Mouse (Mus musculus) heart, embryonic 15.5 days (tissue): ENCODE results near the gene Mdp1. TPM values are rescaled to one million over a fixed set of nuclear protein-coding genes. Genes with fewer than 3 reads are reported as not detected.

Source experiments
- ATAC-seq: fragments of 200-750 bp; cut with Nextera tagmentation; replicated peaks from 2 replicates; pipeline ENCODE4 v1.8.0; 2017; ENCODE audit warnings: low read depth, moderate TSS enrichment; ENCODE audit not compliant: insufficient number of reproducible peaks, insufficient read depth, low FRiP score
- H3K27ac ChIP-seq: fragments of 300-500 bp; sonication (generic); 2 replicates; pipeline ENCODE4 v1.5.1; 2015; ENCODE audit warnings: mild to moderate bottlenecking, inconsistent platforms
- H3K27me3 ChIP-seq: fragments of 300-500 bp; sonication (generic); 2 replicates; pipeline ENCODE4 v1.6.1; 2015; ENCODE audit warnings: inconsistent platforms
- H3K36me3 ChIP-seq: fragments of 300-500 bp; sonication (generic); 2 replicates; pipeline ENCODE4 v1.6.1; 2015; ENCODE audit warnings: mild to moderate bottlenecking, inconsistent platforms
- H3K4me1 ChIP-seq: fragments of 300-500 bp; sonication (generic); replicated peaks from 2 replicates; pipeline ENCODE4 v1.6.1; 2015; ENCODE audit warnings: inconsistent platforms
- H3K4me2 ChIP-seq: fragments of 300-500 bp; sonication (generic); 2 replicates; pipeline ENCODE4 v1.6.1; 2015; ENCODE audit warnings: inconsistent platforms, mild to moderate bottlenecking, moderate library complexity
- H3K4me3 ChIP-seq: fragments of 300-500 bp; sonication (generic); 2 replicates; pipeline ENCODE4 v1.5.1; 2015; ENCODE audit warnings: mild to moderate bottlenecking, inconsistent platforms
- H3K9ac ChIP-seq: fragments of 300-500 bp; sonication (generic); 2 replicates; pipeline ENCODE4 v1.6.1; 2015; ENCODE audit warnings: mild to moderate bottlenecking, inconsistent platforms
- H3K9me3 ChIP-seq: fragments of 300-500 bp; sonication (generic); replicated peaks from 2 replicates; pipeline ENCODE4 v1.6.1; 2016; ENCODE audit warnings: inconsistent platforms
- WGBS: fragments of 180-500 bp; shearing (Covaris S2); methylation state at CpG from one replicate; pipeline ENCODE4 v1.1.7; 2015; ENCODE audit warnings: mixed read lengths; 5-methylcytosine and 5-hydroxymethylcytosine counted together
- polyA plus RNA-seq: library from polyadenylated mRNA; unstranded; fragments of >200 nt; fragmentation: Nextera tagmentation; extraction: Ambion mirVana; gene quantifications from 2 replicates; pipeline ENCODE4 v1.2.1, GENCODE M21; 2015

Mdp1 gene
- polyA plus RNA-seq, 1 experiment from 2014 or later, result 90.0 TPM

GRCm38 (mm10) chr14:55614565-55615178, 45.6 kb downstream of the Mdp1 start:
- Histone ChIP-seq H3K4me1 (peaks cover 15% of the 10 kb centered on the region), H3K27me3 (no peaks in the 10 kb centered on the region), H3K4me2 (no peak overlapping the region), H3K27ac (no peak overlapping the region), H3K4me3 (no peak overlapping the region), H3K9me3 (no peaks in the 10 kb centered on the region), H3K9ac (no peak overlapping the region), H3K36me3 (peaks cover 3% of the 10 kb centered on the region)
- 58% methylated on average over 7 of the region's 7 CpGs for WGBS
- no peak for ATAC-seq

- Histone ChIP-seq H3K36me3 (peaks cover 15% of the 10 kb centered on the region), H3K4me1 (peaks cover 9% of the 10 kb centered on the region), H3K27me3 (no peaks in the 10 kb centered on the region), H3K4me2 (no peak overlapping the region), H3K27ac (0 out of 2 replicates have a peak overlapping the region, but pooled peaks have one; percentile 26), H3K9ac (no peak overlapping the region), H3K4me3 (no peak overlapping the region), H3K9me3 (no peaks in the 10 kb centered on the region)
- 30% methylated on average over 6 of the region's 6 CpGs for WGBS
- ATAC-seq, result no peak
Observed at GRCm38 (mm10) chr14:55613346-55613745, 47.0 kb downstream of the Mdp1 start.

GRCm38 (mm10) chr14:55608339-55608738, 52.0 kb downstream of the Mdp1 start:
- no peak for ATAC-seq
- Histone ChIP-seq H3K27ac (no peak overlapping the region), H3K4me3 (no peak overlapping the region), H3K27me3 (no peaks in the 10 kb centered on the region), H3K36me3 (peaks cover 35% of the 10 kb centered on the region), H3K9me3 (no peaks in the 10 kb centered on the region), H3K4me2 (no peak overlapping the region), H3K4me1 (peaks cover 23% of the 10 kb centered on the region), H3K9ac (no peak overlapping the region)
- 94% methylated on average over 6 of the region's 6 CpGs for WGBS

Other genes with a start within 250 kb of the Mdp1 start
- gene Dhrs4, start 181.8 kb downstream of the Mdp1 start, polyA plus RNA-seq, result 60.7 and 69.5 TPM in 2 replicates
- gene Carmil3, start 169.9 kb downstream of the Mdp1 start, polyA plus RNA-seq, result 1.1 and 1.8 TPM in 2 replicates
- gene Cpne6, start 150.1 kb downstream of the Mdp1 start, polyA plus RNA-seq, result 0.30 and 0.34 TPM in 2 replicates
- gene Nrl, start 135.5 kb downstream of the Mdp1 start, polyA plus RNA-seq, result not detected in 2 replicates
- gene Pck2, start 120.2 kb downstream of the Mdp1 start, polyA plus RNA-seq, result 34.2 and 42.5 TPM in 2 replicates
- 66.2 and 70.2 TPM in 2 replicates for gene Dcaf11, start 100.5 kb downstream of the Mdp1 start, polyA plus RNA-seq
- gene A730061H03Rik, start 100.1 kb downstream of the Mdp1 start, polyA plus RNA-seq, result 0.82 TPM in 1 of 2 replicates, not detected in the other
- 80.5 and 81.7 TPM in 2 replicates for gene Fitm1, start 84.9 kb downstream of the Mdp1 start, polyA plus RNA-seq
- 206 and 216 TPM in 2 replicates for gene Psme1, start 82.4 kb downstream of the Mdp1 start, polyA plus RNA-seq
- gene Emc9, start 75.2 kb downstream of the Mdp1 start, polyA plus RNA-seq, result 21.2 and 21.6 TPM in 2 replicates
- gene Psme2, start 69.4 kb downstream of the Mdp1 start, polyA plus RNA-seq, result 203 and 215 TPM in 2 replicates
- gene Rnf31, start 68.8 kb downstream of the Mdp1 start, polyA plus RNA-seq, result 15.8 and 17.4 TPM in 2 replicates
- 9.1 and 13.7 TPM in 2 replicates for gene Irf9, start 56.9 kb downstream of the Mdp1 start, polyA plus RNA-seq
- 6.9 and 7.1 TPM in 2 replicates for gene Rec8, start 42.5 kb downstream of the Mdp1 start, polyA plus RNA-seq
- gene Ipo4, start 24.6 kb downstream of the Mdp1 start, polyA plus RNA-seq, result 45.0 and 66.7 TPM in 2 replicates
- gene Gm49378, start 22.6 kb downstream of the Mdp1 start, polyA plus RNA-seq, result 0.74 and 2.1 TPM in 2 replicates
- 76.8 and 91.2 TPM in 2 replicates for gene Tm9sf1, start 16.7 kb downstream of the Mdp1 start, polyA plus RNA-seq
- gene Tssk4, start 10.3 kb downstream of the Mdp1 start, polyA plus RNA-seq, result 0.31 and 0.36 TPM in 2 replicates
- gene Gmpr2, start 11.4 kb upstream of the Mdp1 start, polyA plus RNA-seq, result 36.0 and 42.3 TPM in 2 replicates
- gene Nedd8, start 11.6 kb upstream of the Mdp1 start, polyA plus RNA-seq, result 448 and 462 TPM in 2 replicates
- gene Tinf2, start 21.3 kb upstream of the Mdp1 start, polyA plus RNA-seq, result 26.1 and 29.2 TPM in 2 replicates
- 0.20 and 0.60 TPM in 2 replicates for gene Tgm1, start 53.4 kb upstream of the Mdp1 start, polyA plus RNA-seq
- 20.7 and 23.8 TPM in 2 replicates for gene Rabggta, start 61.8 kb upstream of the Mdp1 start, polyA plus RNA-seq
- 64.0 and 65.7 TPM in 2 replicates for gene Dhrs1, start 85.2 kb upstream of the Mdp1 start, polyA plus RNA-seq
- 17.9 and 24.4 TPM in 2 replicates for gene Nop9, start 85.2 kb upstream of the Mdp1 start, polyA plus RNA-seq
- 1.2 and 1.6 TPM in 2 replicates for gene Cideb, start 98.0 kb upstream of the Mdp1 start, polyA plus RNA-seq
- 0.15 and 0.25 TPM in 2 replicates for gene Ltb4r2, start 100.9 kb upstream of the Mdp1 start, polyA plus RNA-seq
- gene Ltb4r1, start 105.5 kb upstream of the Mdp1 start, polyA plus RNA-seq, result 0.65 and 0.66 TPM in 2 replicates
- gene Adcy4, start 123.6 kb upstream of the Mdp1 start, polyA plus RNA-seq, result 14.9 and 18.0 TPM in 2 replicates
- 12.6 and 20.7 TPM in 2 replicates for gene Ripk3, start 128.4 kb upstream of the Mdp1 start, polyA plus RNA-seq
- gene Nfatc4, start 162.6 kb upstream of the Mdp1 start, polyA plus RNA-seq, result 10.8 and 15.8 TPM in 2 replicates
- 12.7 and 15.0 TPM in 2 replicates for gene Nynrin, start 193.5 kb upstream of the Mdp1 start, polyA plus RNA-seq
- 0.36 and 0.50 TPM in 2 replicates for gene Cbln3, start 223.9 kb upstream of the Mdp1 start, polyA plus RNA-seq
- 9.2 and 12.6 TPM in 2 replicates for gene Khnyn, start 224.4 kb upstream of the Mdp1 start, polyA plus RNA-seq
- gene Sdr39u1, start 239.8 kb upstream of the Mdp1 start, polyA plus RNA-seq, result 45.3 and 60.8 TPM in 2 replicates